Mouse (Mus musculus) G1E (cell line): ENCODE data around the gene Zfp715.
"Not testable (repeated sequence)": the region's sequence is repeated elsewhere in the genome, so short reads cannot be mapped to it uniquely, and the experiment has no call there.

ENCODE experiments used
- CTCF ChIP-seq: IDR thresholded peaks from 2 replicates; pipeline ENCODE4 v1.5.1; 2012; ENCODE audit warnings: low read depth, low read length, inconsistent platforms, mixed read lengths
- GATA1 ChIP-seq: IDR thresholded peaks from 2 replicates; pipeline ENCODE4 v1.6.1; 2012; ENCODE audit warnings: borderline replicate concordance, low read length, inconsistent platforms, mixed read lengths
- POLR2AphosphoS5 ChIP-seq: IDR thresholded peaks from 2 replicates; pipeline ENCODE4 v1.6.1; 2012; ENCODE audit warnings: low read depth, low read length, inconsistent platforms; ENCODE audit not compliant: insufficient replicate concordance
- TAL1 ChIP-seq: conservative IDR thresholded peaks from 2 replicates; pipeline ENCODE4 v1.6.1; 2012; ENCODE audit warnings: low read depth, low read length, inconsistent platforms, mixed read lengths

- TF ChIP-seq CTCF, TAL1, GATA1, POLR2AphosphoS5: not testable (repeated sequence)
Measured at GRCm38 (mm10) chr7:43349623-43350022, 36.5 kb upstream of the Zfp715 start.
